Mouse (Mus musculus): ENCODE data around the gene Ube2l3. TPM values are rescaled to one million over a fixed set of nuclear protein-coding genes. Genes with fewer than 3 reads are reported as not detected.
"Not testable (repeated sequence)": the region's sequence is repeated elsewhere in the genome, so short reads cannot be mapped to it uniquely, and the experiment has no call there.

Ube2l3 gene
- polyA plus RNA-seq, 1 experiment from 2014 or later, result 360 TPM

DNA sequence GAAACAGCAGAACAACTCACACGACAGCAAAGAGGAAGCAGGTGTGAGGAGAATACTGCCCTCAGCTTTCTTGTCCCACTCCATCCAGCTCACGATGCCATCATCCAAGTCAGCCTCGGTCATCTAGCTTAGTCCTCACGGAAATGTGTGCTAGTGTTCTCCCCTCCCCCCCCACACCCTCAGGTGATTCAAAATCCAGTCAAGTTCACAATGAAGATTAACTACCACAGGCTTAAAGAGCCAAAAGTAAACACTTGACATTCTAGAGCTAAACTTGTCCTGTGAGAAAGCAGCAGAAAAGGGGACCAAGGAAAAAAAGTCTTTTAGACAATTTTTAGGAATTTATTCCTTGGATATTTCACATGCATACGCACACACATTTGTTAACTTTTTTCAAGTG is 34.4 kb downstream of the Ube2l3 start:
- Histone ChIP-seq H3K27ac (no peak overlapping the region), H3K4me2 (no peak overlapping the region), H3K9me3 (replicated peaks) (no peaks in the 10 kb centered on the region), H3K9ac (no peak overlapping the region), H3K36me3 (ENCODE audit: poor library complexity, severe bottlenecking) (peaks cover 53% of the 10 kb centered on the region), H3K4me3 (no peak overlapping the region), H3K27me3 (no peaks in the 10 kb centered on the region), H3K4me1 (no peaks in the 10 kb centered on the region)
- 90% methylated on average over 5 of the region's 5 CpGs for WGBS
- no peak for ATAC-seq

GRCm38 (mm10) chr16:17167179-17167578 is 35.3 kb downstream of the Ube2l3 start:
- Histone ChIP-seq H3K4me2 (no peak overlapping the region), H3K9me3 (replicated peaks) (no peaks in the 10 kb centered on the region), H3K4me3 (no peak overlapping the region), H3K4me1 (no peaks in the 10 kb centered on the region), H3K27ac (no peak overlapping the region), H3K27me3 (no peaks in the 10 kb centered on the region), H3K9ac (no peak overlapping the region), H3K36me3 (ENCODE audit: poor library complexity, severe bottlenecking) (peaks cover 49% of the 10 kb centered on the region)
- no peak for ATAC-seq

GRCm38 (mm10) chr16:17165478-17165877 is 37.0 kb downstream of the Ube2l3 start:
- not testable (repeated sequence) for H3K4me3 ChIP-seq; H3K27me3 ChIP-seq; ATAC-seq; H3K9me3 ChIP-seq (replicated peaks); H3K4me1 ChIP-seq; H3K27ac ChIP-seq; H3K9ac ChIP-seq; H3K4me2 ChIP-seq
- WGBS, result 94% methylated on average over 1 of the region's 1 CpGs
- H3K36me3 ChIP-seq (ENCODE audit: poor library complexity, severe bottlenecking), result peaks cover 50% of the 10 kb centered on the region

DNA sequence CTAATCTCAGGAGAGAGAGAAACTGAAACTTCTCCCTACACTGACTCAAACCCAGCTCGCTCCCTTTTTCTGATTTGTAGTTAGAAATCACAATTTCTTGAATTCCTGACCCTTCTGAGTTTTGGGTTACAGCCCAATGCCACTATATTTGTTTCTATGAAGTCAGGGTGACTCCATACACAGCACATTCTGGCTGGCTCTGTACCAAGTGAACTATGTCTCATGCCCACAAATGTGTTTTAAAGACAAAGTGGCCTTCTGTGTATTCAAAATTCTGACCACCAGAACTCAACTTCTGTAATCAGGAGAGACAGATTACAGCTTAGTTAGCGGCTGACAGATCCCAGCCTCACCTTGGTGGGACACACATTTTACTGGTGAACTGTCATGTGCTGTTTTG is 48.1 kb downstream of the Ube2l3 start:
- no peaks in the 10 kb centered on the region for H3K9me3 ChIP-seq (replicated peaks)
- no peaks in the 10 kb centered on the region for H3K4me1 ChIP-seq
- H3K4me2 ChIP-seq, result no peak overlapping the region
- no peak for ATAC-seq
- 97% methylated on average over 2 of the region's 2 CpGs for WGBS
- no peak overlapping the region for H3K4me3 ChIP-seq
- H3K36me3 ChIP-seq (ENCODE audit: poor library complexity, severe bottlenecking), result peaks cover 62% of the 10 kb centered on the region
- H3K9ac ChIP-seq, result no peak overlapping the region
- no peaks in the 10 kb centered on the region for H3K27me3 ChIP-seq
- no peak overlapping the region for H3K27ac ChIP-seq

DNA sequence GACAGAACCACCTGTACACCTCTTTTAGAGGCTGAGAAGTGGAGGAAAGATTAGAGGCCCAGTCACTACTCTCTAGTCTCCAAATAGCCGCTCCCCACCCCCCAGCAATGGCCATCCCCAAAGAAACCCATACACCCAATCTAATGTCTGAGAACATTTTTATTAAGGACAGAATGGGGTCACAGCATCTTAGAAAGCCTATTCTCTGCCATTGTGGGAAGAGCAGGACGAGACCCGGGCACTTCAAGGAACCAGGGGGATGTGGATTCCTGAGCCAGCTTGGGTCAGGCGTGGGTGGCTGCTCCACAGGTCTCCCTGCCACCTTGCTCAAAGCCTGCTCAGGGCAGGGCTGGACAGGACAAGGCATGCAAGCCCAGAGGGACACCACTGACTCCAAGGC is 50.6 kb downstream of the Ube2l3 start:
- ATAC-seq, result no peak
- H3K4me2 ChIP-seq, result no peak overlapping the region
- H3K4me3 ChIP-seq, result no peak overlapping the region
- H3K27ac ChIP-seq, result no peak overlapping the region
- peaks cover 15% of the 10 kb centered on the region; the same call in 1 of the 2 replicates for H3K27me3 ChIP-seq
- H3K9me3 ChIP-seq (replicated peaks), result no peaks in the 10 kb centered on the region
- peaks cover 43% of the 10 kb centered on the region for H3K36me3 ChIP-seq (ENCODE audit: poor library complexity, severe bottlenecking)
- WGBS, result 95% methylated on average over 4 of the region's 4 CpGs
- H3K4me1 ChIP-seq, result peaks cover 16% of the 10 kb centered on the region
- no peak overlapping the region for H3K9ac ChIP-seq

DNA sequence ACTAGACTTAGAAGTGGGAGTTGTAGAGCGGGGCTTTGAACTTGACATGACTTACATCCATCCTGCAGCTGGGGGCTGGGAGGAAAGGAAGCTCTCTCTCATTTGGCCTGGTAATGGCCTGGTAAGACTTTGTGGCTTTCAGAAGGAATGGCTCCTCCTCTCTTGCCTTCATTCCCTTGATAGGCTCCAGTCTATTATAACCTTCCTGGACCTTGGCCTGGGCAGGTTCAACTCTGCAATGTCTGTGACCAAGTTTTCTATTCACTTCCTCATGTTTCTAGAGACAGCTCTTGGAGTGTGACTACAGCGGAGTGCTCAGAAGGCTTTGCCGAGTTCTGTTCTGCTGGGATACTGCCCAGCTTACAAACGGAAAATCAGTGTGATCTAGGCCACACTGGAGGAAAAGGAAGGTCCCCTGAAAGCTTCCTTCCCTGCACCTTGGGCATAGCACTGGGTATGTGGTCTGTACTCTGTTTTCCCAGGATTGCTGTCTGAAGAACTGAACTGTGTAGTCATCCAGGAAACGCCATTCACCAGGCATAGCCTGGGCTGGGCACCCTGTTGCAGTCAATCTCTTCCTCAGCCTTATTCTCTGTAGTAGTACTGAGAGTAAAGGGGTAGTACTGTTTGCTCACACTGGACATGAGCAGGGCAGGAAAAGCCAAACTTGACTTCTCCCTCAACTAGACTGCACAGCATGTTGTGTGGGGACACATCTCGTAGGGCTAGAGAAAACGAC is 51.8 kb downstream of the Ube2l3 start:
- no peak overlapping the region for H3K9ac ChIP-seq
- ATAC-seq, result no peak
- H3K4me1 ChIP-seq, result peaks cover 16% of the 10 kb centered on the region
- H3K9me3 ChIP-seq (replicated peaks), result no peaks in the 10 kb centered on the region
- peaks cover 15% of the 10 kb centered on the region; the same call in 1 of the 2 replicates for H3K27me3 ChIP-seq
- H3K4me2 ChIP-seq, result no peak overlapping the region
- 89% methylated on average over 7 of the region's 7 CpGs for WGBS
- peaks cover 36% of the 10 kb centered on the region for H3K36me3 ChIP-seq (ENCODE audit: poor library complexity, severe bottlenecking)
- no peak overlapping the region for H3K4me3 ChIP-seq
- no peak overlapping the region for H3K27ac ChIP-seq

- H3K27me3 ChIP-seq, result peaks cover 15% of the 10 kb centered on the region; the same call in 1 of the 2 replicates
- peaks cover 19% of the 10 kb centered on the region for H3K36me3 ChIP-seq (ENCODE audit: poor library complexity, severe bottlenecking)
- 5% methylated on average over 16 of the region's 16 CpGs for WGBS
- peak overlapping the region; percentile 61 for H3K4me3 ChIP-seq
- H3K9me3 ChIP-seq (replicated peaks), result no peaks in the 10 kb centered on the region
- H3K4me1 ChIP-seq, result peaks cover 16% of the 10 kb centered on the region
- H3K4me2 ChIP-seq, result peak overlapping the region; percentile 96
- peak; percentile 25 for ATAC-seq
- no peak overlapping the region for H3K27ac ChIP-seq
- no peak overlapping the region for H3K9ac ChIP-seq
Observed at GRCm38 (mm10) chr16:17148084-17148483, 54.4 kb downstream of the Ube2l3 start.

DNA sequence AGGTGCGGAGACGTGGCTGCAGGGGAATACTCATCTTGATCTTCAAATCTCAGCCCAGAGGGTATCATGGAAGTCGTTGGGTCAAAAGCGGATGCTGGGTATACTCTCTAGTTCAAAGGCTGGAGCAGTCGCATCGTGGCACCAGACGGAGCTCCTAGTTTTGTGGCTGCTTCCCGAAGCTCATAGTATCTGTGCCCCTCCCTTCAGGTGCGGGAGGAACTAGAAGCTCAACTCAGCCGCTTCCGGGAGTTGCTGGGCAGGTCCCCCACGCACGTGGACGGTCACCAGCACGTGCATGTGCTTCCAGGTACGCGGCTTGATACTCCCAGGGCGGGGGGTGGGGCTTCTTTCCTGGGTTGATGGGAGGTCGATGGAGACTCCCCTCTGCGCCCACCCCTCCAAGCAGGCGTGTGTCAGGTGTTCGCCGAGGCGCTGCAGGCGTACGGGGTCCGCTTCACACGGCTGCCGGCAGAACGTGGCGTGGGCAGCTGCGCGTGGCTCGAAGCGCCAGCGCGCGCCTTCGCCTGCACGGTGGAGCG is 55.0 kb downstream of the Ube2l3 start:
- peak; percentile 39 for ATAC-seq
- H3K27ac ChIP-seq, result no peak overlapping the region
- peak overlapping the region; percentile 96 for H3K4me2 ChIP-seq
- no peaks in the 10 kb centered on the region for H3K9me3 ChIP-seq (replicated peaks)
- peaks cover 13% of the 10 kb centered on the region for H3K36me3 ChIP-seq (ENCODE audit: poor library complexity, severe bottlenecking)
- H3K4me1 ChIP-seq, result peaks cover 16% of the 10 kb centered on the region
- peak overlapping the region; percentile 61 for H3K4me3 ChIP-seq
- WGBS, result 1% methylated on average over 41 of the region's 41 CpGs
- H3K27me3 ChIP-seq, result peaks cover 15% of the 10 kb centered on the region; the same call in 1 of the 2 replicates
- H3K9ac ChIP-seq, result peak overlapping the region; percentile 68

DNA sequence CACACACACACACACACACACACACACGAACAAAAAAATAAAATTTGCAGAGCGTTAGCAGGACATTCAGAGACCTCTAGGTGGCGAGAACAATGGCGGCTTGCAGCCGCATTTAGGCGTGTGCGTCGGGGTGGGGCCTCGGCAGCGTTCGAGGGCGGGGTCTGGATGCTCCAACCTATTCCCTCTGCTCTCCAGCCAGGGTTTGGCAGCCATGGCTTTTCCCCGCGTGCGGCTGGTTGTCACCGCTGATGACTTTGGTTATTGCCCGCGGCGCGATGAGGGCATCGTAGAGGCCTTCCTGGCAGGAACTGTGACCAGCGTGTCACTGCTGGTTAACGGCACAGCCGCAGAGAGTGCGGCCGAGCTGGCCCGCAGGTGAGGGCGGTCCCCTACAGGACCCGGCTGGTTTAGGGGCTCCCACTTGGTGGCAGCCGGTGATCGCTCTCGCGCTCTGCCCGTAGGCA is 55.6 kb downstream of the Ube2l3 start, which contains the start of gene Ccdc116:
Gene Ccdc116, minus strand, starts transcription at position 458 of the 464 bp plus-strand sequence.
- Histone ChIP-seq H3K36me3 (ENCODE audit: poor library complexity, severe bottlenecking) (peaks cover 6% of the 10 kb centered on the region), H3K4me1 (peaks cover 16% of the 10 kb centered on the region), H3K4me3 (peak within 1 kb of the TSS; percentile 61), H3K9me3 (replicated peaks) (no peaks in the 10 kb centered on the region), H3K4me2 (peak within 1 kb of the TSS; percentile 96), H3K9ac (peak within 1 kb of the TSS; percentile 68), H3K27me3 (peaks cover 15% of the 10 kb centered on the region; the same call in 1 of the 2 replicates), H3K27ac (no peak within 1 kb of the TSS)
- under 1% methylated on average over 34 of the region's 34 CpGs for WGBS
- ATAC-seq, result peak; percentile 89

DNA sequence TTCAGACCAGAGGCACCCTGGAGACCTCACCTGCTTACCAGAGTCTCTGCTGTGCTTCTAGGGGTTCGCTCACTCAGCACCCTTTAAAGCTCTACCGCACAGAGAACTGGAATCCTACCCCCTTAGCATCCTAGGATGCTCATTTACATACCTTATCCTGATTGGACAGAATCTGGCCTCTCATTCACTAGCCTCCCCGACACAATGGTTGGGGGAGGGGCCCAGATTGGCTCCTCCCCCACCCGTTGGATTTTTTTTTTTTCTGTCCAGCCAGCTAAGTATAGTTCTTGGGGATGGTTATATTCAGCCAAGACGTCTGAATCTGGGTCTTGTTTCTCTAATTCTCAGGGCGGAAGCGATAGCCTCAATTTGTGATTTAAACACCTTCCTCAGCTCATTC is 58.1 kb downstream of the Ube2l3 start, which contains the start of gene Ydjc:
Gene Ydjc, plus strand, starts transcription at position 283 of the 400 bp plus-strand sequence.
- H3K9ac ChIP-seq, result no peak within 1 kb of the TSS
- H3K4me1 ChIP-seq, result peaks cover 16% of the 10 kb centered on the region
- WGBS, result 15% methylated on average over 7 of the region's 7 CpGs
- H3K9me3 ChIP-seq (replicated peaks), result no peaks in the 10 kb centered on the region
- H3K27ac ChIP-seq, result no peak within 1 kb of the TSS
- no peak for ATAC-seq
- no peak within 1 kb of the TSS for H3K4me3 ChIP-seq
- peaks cover 15% of the 10 kb centered on the region; the same call in 1 of the 2 replicates for H3K27me3 ChIP-seq
- H3K4me2 ChIP-seq, result no peak within 1 kb of the TSS
- H3K36me3 ChIP-seq (ENCODE audit: poor library complexity, severe bottlenecking), result no peaks in the 10 kb centered on the region

DNA sequence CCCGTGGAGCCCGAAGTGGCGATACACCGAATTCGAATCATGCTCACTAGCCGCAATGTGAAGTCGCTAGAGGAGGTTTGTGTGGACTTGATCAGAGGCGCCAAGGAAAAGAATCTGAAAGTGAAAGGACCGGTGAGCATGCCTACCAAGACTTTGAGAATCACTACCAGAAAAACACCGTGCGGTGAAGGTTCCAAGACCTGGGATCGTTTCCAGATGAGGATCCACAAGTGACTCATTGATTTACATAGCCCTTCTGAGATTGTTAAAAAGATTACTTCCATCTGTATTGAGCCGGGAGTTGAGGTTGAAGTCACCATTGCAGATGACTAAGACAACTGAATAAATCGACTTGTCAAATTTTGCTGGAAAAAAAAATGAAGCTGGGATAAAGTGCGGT is 65.1 kb downstream of the Ube2l3 start:
- Histone ChIP-seq H3K27me3 (no peaks in the 10 kb centered on the region), H3K36me3 (ENCODE audit: poor library complexity, severe bottlenecking) (no peaks in the 10 kb centered on the region), H3K4me3 (no peak overlapping the region), H3K9ac (no peak overlapping the region), H3K4me1 (peaks cover 6% of the 10 kb centered on the region), H3K27ac (no peak overlapping the region), H3K9me3 (replicated peaks) (no peaks in the 10 kb centered on the region), H3K4me2 (no peak overlapping the region)
- no peak for ATAC-seq
- WGBS, result 90% methylated on average over 15 of the region's 15 CpGs

- Histone ChIP-seq H3K27me3 (no peaks in the 10 kb centered on the region), H3K4me2 (peak overlapping the region; percentile 96), H3K9me3 (replicated peaks) (no peaks in the 10 kb centered on the region), H3K9ac (peak overlapping the region; percentile 75), H3K27ac (no peak overlapping the region), H3K4me3 (peak overlapping the region; percentile 70), H3K4me1 (peaks cover 20% of the 10 kb centered on the region), H3K36me3 (ENCODE audit: poor library complexity, severe bottlenecking) (no peaks in the 10 kb centered on the region)
- ATAC-seq, result no peak
- 25% methylated on average over 7 of the region's 7 CpGs for WGBS
Observed at GRCm38 (mm10) chr16:17132906-17133200, 69.6 kb downstream of the Ube2l3 start.

Measured in forebrain, embryonic 13.5 days (tissue).